Mouse (Mus musculus) cerebellum, adult 9-11 months (tissue): ENCODE data around the gene 2410137M14Rik.
"Not testable (repeated sequence)": the region's sequence is repeated elsewhere in the genome, so short reads cannot be mapped to it uniquely, and the experiment has no call there.

Source experiments
- DNase-seq: peaks from one replicate; pipeline ENCODE4 v3.0.0; 2022

2410137M14Rik gene

GRCm38 (mm10) chr17:36993770-36994325, 12.8 kb upstream of the 2410137M14Rik start:
- no peak for DNase-seq

- no peak for DNase-seq
Observed at GRCm38 (mm10) chr17:36992336-36993104, 11.5 kb upstream of the 2410137M14Rik start.

- not testable (repeated sequence) for DNase-seq
Observed at GRCm38 (mm10) chr17:36990630-36991029, 9.6 kb upstream of the 2410137M14Rik start.

- no peak for DNase-seq
Observed at GRCm38 (mm10) chr17:36989437-36989836, 8.4 kb upstream of the 2410137M14Rik start, which contains the start of gene H2-M5. TSS of gene H2-M5 (minus strand) at chr17:36989537.

- no peak for DNase-seq
Observed at GRCm38 (mm10) chr17:36988475-36988874, 7.4 kb upstream of the 2410137M14Rik start.

- DNase-seq, result no peak
Observed at GRCm38 (mm10) chr17:36982253-36983155, 1.5 kb upstream of the 2410137M14Rik start.

- DNase-seq, result no peak
Observed at GRCm38 (mm10) chr17:36981845-36982244, 808 bp upstream of the 2410137M14Rik start.

- no peak for DNase-seq
Observed at GRCm38 (mm10) chr17:36973271-36973787, 7.7 kb downstream of the 2410137M14Rik start.

GRCm38 (mm10) chr17:36972791-36973190, 8.2 kb downstream of the 2410137M14Rik start:
- no peak for DNase-seq

- no peak for DNase-seq
Observed at GRCm38 (mm10) chr17:36971172-36971850, 9.7 kb downstream of the 2410137M14Rik start.

GRCm38 (mm10) chr17:36970316-36970890, 10.6 kb downstream of the 2410137M14Rik start:
- DNase-seq, result no peak

- no peak for DNase-seq
Observed at GRCm38 (mm10) chr17:36966875-36967274, 14.2 kb downstream of the 2410137M14Rik start.

GRCm38 (mm10) chr17:36961125-36961524, 19.9 kb downstream of the 2410137M14Rik start:
- DNase-seq, result no peak

GRCm38 (mm10) chr17:36958884-36959283, 22.2 kb downstream of the 2410137M14Rik start:
- DNase-seq, result no peak

- DNase-seq, result peak; percentile 95
Observed at GRCm38 (mm10) chr17:36957999-36958743, 22.9 kb downstream of the 2410137M14Rik start, which contains the start of the genes Znrd1 and Znrd1as. TSS of gene Znrd1 (minus strand) at chr17:36958559. TSS of gene Znrd1as (plus strand) at chr17:36958592.

GRCm38 (mm10) chr17:36953062-36953461, 28.0 kb downstream of the 2410137M14Rik start:
- peak; percentile 40 for DNase-seq

- DNase-seq, result peak; percentile 62
Observed at GRCm38 (mm10) chr17:36952631-36953030, 28.4 kb downstream of the 2410137M14Rik start.

- DNase-seq, result peak; percentile 98
Observed at GRCm38 (mm10) chr17:36950981-36951947, 29.8 kb downstream of the 2410137M14Rik start, which contains the start of gene Ppp1r11. TSS of gene Ppp1r11 (minus strand) at chr17:36951741.

- DNase-seq, result peak; percentile 45
Observed at GRCm38 (mm10) chr17:36949265-36949664, 31.8 kb downstream of the 2410137M14Rik start.

GRCm38 (mm10) chr17:36948286-36948685, 32.8 kb downstream of the 2410137M14Rik start:
- no peak for DNase-seq
